Mouse (Mus musculus): Measurements from ENCODE around the gene Sema3e.

DNA sequence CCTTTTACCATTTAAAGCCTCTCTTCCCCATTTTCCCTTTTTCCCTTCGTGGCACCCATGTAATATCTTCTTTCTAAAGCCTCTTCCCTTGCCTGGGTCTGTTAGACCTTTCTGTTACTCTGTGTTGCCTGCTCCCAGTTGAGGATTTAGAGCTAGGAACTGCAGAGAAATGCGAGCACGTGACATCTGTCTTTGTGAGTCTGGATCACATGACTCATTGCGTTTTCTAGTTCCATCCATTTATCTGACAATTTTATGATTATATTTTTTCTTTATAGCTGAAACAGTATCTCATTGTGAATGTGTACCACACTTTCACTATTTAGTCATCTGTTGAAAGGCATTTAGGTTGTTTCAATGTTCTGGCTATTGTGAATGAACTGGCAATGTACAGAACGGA, 18.0 kb downstream of the Sema3e start:
- no peak for TF ChIP-seq CTCF (IDR thresholded peaks at IDR 0.05; ENCODE audit: low read depth)
- TF ChIP-seq EP300 (IDR thresholded peaks at IDR 0.05; ENCODE audit: low read depth), result no peak

All from liver, embryonic 14.5 days (tissue).